Mouse (Mus musculus) bone marrow, adult 2 months (tissue): ENCODE results near the gene Prss21. TPM values are rescaled to one million over a fixed set of nuclear protein-coding genes. Genes with fewer than 3 reads are reported as not detected.

Experiments
- H3K27ac ChIP-seq: fragments of 200-500 bp; 2 replicates; pipeline ENCODE4 v1.5.1; 2012; ENCODE audit warnings: low read depth, mild to moderate bottlenecking, control low read depth, inconsistent platforms, low read length; ENCODE audit not compliant: control insufficient read depth, poor library complexity, insufficient read depth
- H3K4me1 ChIP-seq: fragments of 200-500 bp; 2 replicates; pipeline ENCODE4 v1.6.1; 2011; ENCODE audit warnings: low read length; ENCODE audit not compliant: control insufficient read depth, insufficient read depth
- H3K4me3 ChIP-seq: fragments of 200-500 bp; replicated peaks from 2 replicates; pipeline ENCODE3; 2011; ENCODE audit warnings: mild to moderate bottlenecking, low read depth, low read length, control low read depth; ENCODE audit not compliant: control insufficient read depth
- CTCF ChIP-seq: fragments of 200-500 bp; IDR thresholded peaks from 2 replicates; pipeline ENCODE4 v1.5.1; 2011; ENCODE audit warnings: low read length, control low read depth; ENCODE audit not compliant: control insufficient read depth, insufficient read depth
- POLR2A ChIP-seq: fragments of 200-500 bp; IDR thresholded peaks from 2 replicates; pipeline ENCODE4 v1.6.1; 2011; ENCODE audit warnings: low read depth, mild to moderate bottlenecking, control low read depth, low read length, borderline replicate concordance; ENCODE audit not compliant: control insufficient read depth
- WGBS: fragments of 180-500 bp; shearing (Covaris S2); methylation state at CpG from one replicate; pipeline ENCODE4 v1.1.7; 2018; 5-methylcytosine and 5-hydroxymethylcytosine counted together
- polyA plus RNA-seq: library from polyadenylated mRNA; stranded (reverse); fragments of >200 nt; gene quantifications from 2 replicates; pipeline ENCODE4 v1.2.4, GENCODE M21; 2011; ENCODE audit warnings: low replicate concordance; ENCODE audit not compliant: missing spikeins, insufficient read depth, insufficient read length

Gene Prss21
- polyA plus RNA-seq, 1 experiment: not detected

GRCm38 (mm10) chr17:23828271-23829001, 39.4 kb upstream of the Prss21 start:
- WGBS: 2% methylated on average over 47 of the region's 47 CpGs
- H3K4me3 ChIP-seq: peak overlapping the region; percentile 74
- no peaks in the 10 kb centered on the region; the same call in 1 of the 2 replicates for H3K4me1 ChIP-seq
- peak overlapping the region; percentile 9; the same call in 1 of the 2 replicates for H3K27ac ChIP-seq
- TF ChIP-seq CTCF: no peak
- no peak for TF ChIP-seq POLR2A

DNA sequence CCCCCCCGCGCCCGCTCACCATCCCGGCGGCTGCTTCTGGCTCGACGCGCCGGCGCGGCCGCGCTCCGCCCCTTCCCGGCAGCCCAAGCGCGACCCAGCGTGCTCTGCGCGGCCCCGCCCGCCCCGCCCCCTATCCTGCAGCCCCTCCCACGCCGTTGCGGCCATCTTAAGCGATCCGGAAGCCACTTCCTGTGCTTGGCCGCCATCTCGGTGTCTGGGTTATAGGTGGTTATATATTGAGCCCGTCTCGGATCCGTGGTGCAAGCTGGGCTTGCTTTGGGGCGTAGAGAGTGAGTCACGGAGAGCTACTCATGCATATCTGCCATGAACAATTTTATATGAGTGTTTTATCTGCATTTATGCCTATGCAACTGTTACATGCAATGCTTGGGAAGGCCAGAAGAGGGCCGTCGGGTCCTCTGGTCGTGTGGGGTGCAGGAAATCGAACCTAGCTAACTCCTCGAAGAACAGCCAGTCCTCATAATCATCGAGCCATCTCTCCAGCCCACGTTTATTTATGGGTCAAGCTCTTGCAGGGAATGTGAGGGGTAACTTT, 38.7 kb upstream of the Prss21 start, which contains the start of gene Elob:
Gene Elob (minus strand): TSS at position 73 of the 556 bp plus-strand sequence.
- H3K4me3 ChIP-seq: peak within 1 kb of the TSS; percentile 74
- WGBS: 1% methylated on average over 31 of the region's 42 CpGs
- peak within 1 kb of the TSS; percentile 73 for H3K27ac ChIP-seq
- H3K4me1 ChIP-seq: no peaks in the 10 kb centered on the region; the same call in 1 of the 2 replicates
- TF ChIP-seq CTCF (peak; percentile 60), POLR2A (0 out of 2 replicates have a peak, but pooled peaks have one; percentile 6)

GRCm38 (mm10) chr17:23831201-23831600, 36.7 kb upstream of the Prss21 start:
- TF ChIP-seq CTCF: no peak
- TF ChIP-seq POLR2A: no peak
- WGBS: 86% methylated on average over 1 of the region's 1 CpGs
- Histone ChIP-seq H3K4me1 (no peaks in the 10 kb centered on the region; the same call in 1 of the 2 replicates), H3K27ac (no peak overlapping the region), H3K4me3 (no peak overlapping the region)

GRCm38 (mm10) chr17:23836006-23836575, 31.8 kb upstream of the Prss21 start, which contains the start of gene Prss33:
Gene Prss33, minus strand, starts transcription at chr17:23836056.
- H3K27ac ChIP-seq: no peak within 1 kb of the TSS
- 81% methylated on average over 8 of the region's 8 CpGs for WGBS
- no peaks in the 10 kb centered on the region for H3K4me1 ChIP-seq
- TF ChIP-seq CTCF (no peak), POLR2A (no peak)
- no peak within 1 kb of the TSS for H3K4me3 ChIP-seq

DNA sequence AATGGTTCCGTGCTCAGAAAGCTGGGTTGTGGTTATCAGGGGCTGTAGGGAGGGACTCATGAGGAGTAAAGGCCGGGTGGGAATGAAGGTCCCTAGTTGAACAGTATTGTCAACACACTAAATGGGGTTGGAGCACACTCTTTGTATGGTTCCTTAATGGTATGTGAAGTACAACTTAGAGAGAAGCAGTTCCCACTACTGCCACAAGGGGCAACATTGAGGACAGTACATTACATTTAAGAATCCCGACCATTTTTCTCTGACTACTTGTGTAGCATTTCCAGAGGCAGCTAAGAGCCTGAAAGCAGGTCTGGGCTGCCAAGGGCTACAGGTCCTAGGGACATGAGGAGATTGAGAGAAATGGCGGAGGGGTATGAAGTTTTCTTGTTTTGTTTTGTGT, 26.7 kb upstream of the Prss21 start:
- 31% methylated on average over 4 of the region's 4 CpGs for WGBS
- TF ChIP-seq CTCF (peak; percentile 53), POLR2A (no peak)
- Histone ChIP-seq H3K27ac (no peak overlapping the region), H3K4me3 (no peak overlapping the region), H3K4me1 (no peaks in the 10 kb centered on the region; the same call in 1 of the 2 replicates)

GRCm38 (mm10) chr17:23843141-23843811, 24.6 kb upstream of the Prss21 start:
- no peaks in the 10 kb centered on the region; the same call in 1 of the 2 replicates for H3K4me1 ChIP-seq
- TF ChIP-seq POLR2A: no peak
- peak; percentile 21; the same call in 1 of the 2 replicates for TF ChIP-seq CTCF
- no peak overlapping the region for H3K4me3 ChIP-seq
- H3K27ac ChIP-seq: no peak overlapping the region
- WGBS: 75% methylated on average over 23 of the region's 23 CpGs

DNA sequence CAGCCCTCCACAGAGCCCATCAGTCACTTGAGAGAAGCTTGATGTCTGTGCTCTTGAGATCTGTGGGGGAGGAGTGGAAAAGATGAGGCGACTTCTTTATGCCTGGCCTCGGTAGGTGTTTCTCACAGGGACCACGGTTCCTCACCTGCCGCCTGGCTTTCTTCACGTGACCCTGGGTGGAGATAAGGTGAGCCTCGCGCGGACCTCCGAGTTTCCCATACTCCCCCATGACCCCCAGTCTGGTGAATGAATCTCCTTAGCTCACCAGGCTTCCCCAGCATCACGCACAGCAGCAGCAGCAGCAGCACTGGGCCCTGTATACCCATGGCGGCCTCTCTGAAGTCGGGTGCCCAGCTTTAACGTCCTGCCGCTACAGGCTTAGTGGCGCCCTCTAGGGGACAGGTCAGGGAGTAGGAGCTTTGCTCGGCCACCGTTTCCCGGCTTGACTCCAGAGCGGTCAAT, 24.0 kb upstream of the Prss21 start, which contains the start of the genes Prss32 and Prss41:
Gene Prss32 (plus strand): TSS at position 44 of the 462 bp plus-strand sequence.
Gene Prss41 (minus strand): TSS at position 361 of the 462 bp plus-strand sequence.
- TF ChIP-seq POLR2A (no peak), CTCF (peak; percentile 79)
- H3K4me3 ChIP-seq: no peak within 1 kb of the TSS
- H3K27ac ChIP-seq: no peak within 1 kb of the TSS
- WGBS: 38% methylated on average over 19 of the region's 19 CpGs
- no peaks in the 10 kb centered on the region; the same call in 1 of the 2 replicates for H3K4me1 ChIP-seq
